Mouse (Mus musculus) thymus, postnatal 0 days (tissue): ENCODE measurements around the gene Jph3. TPM values are rescaled to one million over a fixed set of nuclear protein-coding genes. Genes with fewer than 3 reads are reported as not detected.

Experiments used
- DNase-seq: peaks from one replicate; pipeline ENCODE4 v3.0.0-alpha.2; 2015; ENCODE audit warnings: low spot score
- polyA plus RNA-seq: library from polyadenylated mRNA; unstranded; fragments of >200 nt; fragmentation: Nextera tagmentation; extraction: Ambion mirVana; gene quantifications from 2 replicates; pipeline ENCODE4 v1.2.1, GENCODE M21; 2015

Jph3 gene
- polyA plus RNA-seq = 0.04 TPM in 1 of 2 replicates, not detected in the other

DNA sequence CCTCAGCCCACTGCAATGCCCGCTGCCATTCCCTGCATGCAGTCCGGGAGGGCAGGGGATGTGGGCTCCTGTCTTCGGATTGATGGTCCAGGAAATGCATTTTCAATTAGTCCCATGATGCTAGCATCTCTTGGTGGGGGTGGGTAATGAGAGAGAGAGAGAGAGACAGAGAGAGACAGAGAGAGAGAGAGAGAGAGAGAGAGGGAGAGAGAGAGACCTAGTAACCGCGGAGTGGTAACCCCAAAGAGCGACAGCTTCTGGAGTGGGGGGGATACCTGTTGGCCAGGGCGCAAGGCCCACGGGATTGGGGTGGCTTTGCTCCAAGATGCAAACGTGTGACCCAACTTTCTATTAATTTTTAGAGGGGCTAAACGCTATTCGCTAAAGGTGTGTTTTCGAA is at the start of gene Jph3:
Gene Jph3, plus strand, starts transcription at position 301 of the 400 bp plus-strand sequence.
- no peak for DNase-seq

DNA sequence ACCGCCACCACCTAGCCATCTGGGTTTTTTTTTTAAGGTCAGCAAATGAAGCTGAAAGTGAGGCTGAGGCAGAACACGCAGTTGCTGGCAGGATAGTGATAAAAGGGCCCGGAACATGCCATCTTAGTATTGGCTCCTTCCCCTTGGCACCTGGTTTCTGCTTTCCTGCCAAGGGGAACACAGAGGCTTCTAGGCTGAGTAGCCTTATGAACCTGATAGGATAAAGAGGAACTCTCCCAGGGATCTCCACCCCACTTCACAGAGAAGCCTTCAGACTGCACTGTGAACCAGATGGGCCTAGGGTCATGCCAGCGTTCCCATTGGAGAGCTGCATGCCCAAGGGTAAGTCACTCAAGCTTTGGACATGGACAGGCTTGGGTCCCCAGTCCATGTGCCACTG is 48.5 kb upstream of the Jph3 start:
- no peak for DNase-seq

DNA sequence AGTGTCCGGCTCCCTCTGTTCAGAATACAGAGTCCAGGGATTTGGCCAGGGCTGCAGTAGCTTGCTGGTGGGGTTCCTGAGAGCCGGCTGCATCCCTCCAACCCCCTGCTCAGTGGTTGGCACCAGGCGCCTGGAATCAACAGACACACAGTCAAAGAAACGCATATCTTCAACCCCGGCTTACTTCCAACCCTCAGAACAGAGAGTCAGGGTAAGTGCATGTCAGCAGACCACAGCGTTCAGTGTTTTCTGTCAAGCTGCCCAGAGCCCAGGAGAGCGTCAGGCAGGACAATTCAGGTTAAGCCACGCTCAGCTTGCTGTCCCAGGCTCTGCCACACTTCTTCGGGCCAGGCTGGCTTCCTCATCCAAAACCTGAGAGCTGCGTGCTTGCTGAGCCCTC is 48.0 kb upstream of the Jph3 start:
- no peak for DNase-seq

DNA sequence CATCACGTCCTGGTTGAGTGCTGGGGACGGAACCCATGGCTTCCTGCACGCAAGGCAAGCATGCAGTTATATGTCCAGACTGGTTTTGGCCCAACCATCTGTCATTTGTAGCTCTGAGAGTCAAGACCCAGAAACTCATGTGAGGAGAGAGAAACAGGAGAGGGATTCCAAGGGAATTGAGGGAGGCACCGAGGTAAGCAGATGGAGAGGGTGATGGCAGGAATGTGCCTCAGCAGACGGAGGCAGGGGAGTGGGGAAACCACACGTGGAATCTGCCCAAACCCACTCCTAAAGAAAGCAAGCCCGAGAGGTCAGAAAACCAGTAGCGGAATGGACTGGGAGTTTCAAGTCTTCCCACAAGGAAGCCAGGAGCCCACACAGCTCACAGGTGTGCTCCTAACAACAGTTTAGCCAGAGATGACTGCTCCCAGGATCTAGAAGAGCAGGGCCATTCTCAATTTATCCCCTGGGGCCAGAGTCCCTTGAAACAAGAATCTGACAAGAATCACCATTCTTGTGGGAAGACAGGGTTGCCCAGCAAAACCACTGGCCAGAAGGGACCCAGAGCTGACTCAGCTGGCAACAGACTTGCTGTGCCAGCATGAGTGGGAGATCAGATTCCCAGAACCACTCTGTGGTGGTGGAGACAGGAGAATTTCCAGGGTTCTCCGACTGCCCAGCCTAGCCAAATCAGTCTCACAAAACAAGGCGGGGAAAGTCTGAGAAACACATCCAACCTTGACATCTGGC is 46.2 kb upstream of the Jph3 start:
- DNase-seq = no peak

- peak; percentile 11 for DNase-seq
Observed at GRCm38 (mm10) chr8:121685419-121685818, 44.0 kb upstream of the Jph3 start.

- DNase-seq = no peak
Observed at GRCm38 (mm10) chr8:121687455-121688161, 41.8 kb upstream of the Jph3 start.

DNA sequence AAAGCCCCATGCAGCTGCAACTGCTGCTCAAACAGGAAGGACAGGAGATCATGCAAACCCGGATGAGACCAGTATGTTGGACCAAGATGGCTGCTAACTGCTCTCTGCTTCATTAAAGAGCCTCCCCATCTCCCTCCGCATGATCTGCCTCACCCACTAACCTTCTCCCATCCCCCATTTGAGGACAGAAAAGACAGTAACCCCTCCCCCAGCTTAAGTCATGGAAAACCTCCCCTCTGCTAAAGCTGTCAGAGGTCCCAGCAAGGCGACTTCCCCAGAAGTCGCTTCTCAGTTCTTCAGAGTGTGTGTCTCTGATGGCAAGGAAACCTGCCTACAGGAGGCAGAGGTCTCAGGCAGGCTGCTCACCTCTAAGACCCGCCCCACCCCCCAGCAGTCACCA is 40.9 kb upstream of the Jph3 start:
- DNase-seq = no peak

- peak; percentile 42 for DNase-seq
Observed at GRCm38 (mm10) chr8:121694453-121694852, 35.0 kb upstream of the Jph3 start.

- no peak for DNase-seq
Observed at GRCm38 (mm10) chr8:121695585-121696184, 33.7 kb upstream of the Jph3 start.

- no peak for DNase-seq
Observed at GRCm38 (mm10) chr8:121697735-121698614, 31.4 kb upstream of the Jph3 start.

DNA sequence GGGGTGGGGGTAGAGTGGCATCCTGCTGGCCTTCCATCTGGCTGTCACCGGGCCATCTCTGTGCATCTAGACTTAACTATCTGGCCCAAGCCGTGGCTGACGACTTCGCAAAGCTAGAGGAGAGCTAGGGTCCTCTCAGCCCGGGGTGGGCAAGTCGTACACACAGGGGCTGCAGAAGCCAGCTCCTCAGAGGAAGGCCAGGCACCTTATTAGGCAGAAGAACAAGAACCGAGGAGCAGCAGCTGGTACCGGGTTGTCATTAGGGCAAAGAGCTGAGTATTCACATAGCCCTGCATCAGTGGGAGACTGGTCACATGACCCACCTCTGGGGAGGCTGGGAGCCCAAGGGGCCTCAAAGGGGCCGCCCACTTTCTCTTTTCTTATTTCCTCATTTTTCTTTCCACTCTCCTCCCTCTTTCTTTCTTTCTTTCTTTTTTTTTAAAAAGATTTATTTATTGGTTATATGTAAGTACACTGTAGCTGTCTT is 30.8 kb upstream of the Jph3 start:
- DNase-seq = no peak

DNA sequence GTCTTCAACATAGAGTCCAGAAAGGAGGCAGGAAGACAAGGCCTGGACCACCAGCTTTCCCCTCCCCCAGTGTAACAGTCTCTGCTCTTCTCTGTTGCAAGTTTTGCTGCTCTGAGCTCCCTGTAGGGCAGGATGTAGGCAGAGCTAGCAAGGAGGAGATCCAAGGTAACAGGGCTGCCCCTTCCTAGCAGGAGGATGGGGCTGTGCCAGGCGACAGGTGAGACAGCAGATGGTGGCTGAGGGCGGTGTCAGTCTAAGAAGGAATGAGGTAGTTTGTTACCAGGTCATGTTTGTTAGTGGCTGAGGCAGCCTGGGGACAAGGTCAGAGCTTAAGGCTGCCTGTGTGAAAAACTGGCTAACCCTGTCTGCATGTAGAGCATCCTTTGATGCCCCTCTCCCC is 29.5 kb upstream of the Jph3 start:
- DNase-seq = no peak

DNA sequence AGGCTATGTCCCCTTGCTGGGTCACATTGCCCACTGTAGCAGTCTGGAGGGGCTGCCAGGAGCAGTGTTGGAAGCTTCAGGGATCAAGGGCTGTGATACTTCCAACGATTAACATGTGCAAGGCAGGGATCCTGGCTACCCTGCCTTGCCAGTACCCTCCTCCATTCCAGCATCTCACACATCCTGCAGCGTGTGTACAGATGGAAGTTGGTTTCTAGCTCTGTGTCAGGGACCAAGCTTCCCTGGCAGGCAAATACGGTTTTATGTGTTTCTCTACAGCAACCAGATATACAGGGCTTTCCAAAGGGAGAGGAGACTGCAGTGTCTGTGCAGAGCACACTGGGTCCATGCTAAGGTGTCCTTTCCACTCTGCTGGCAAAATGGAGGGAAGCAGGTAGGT is 24.2 kb upstream of the Jph3 start:
- DNase-seq = no peak

GRCm38 (mm10) chr8:121706956-121707355 is 22.5 kb upstream of the Jph3 start:
- DNase-seq = no peak

GRCm38 (mm10) chr8:121708406-121708805 is 21.0 kb upstream of the Jph3 start:
- no peak for DNase-seq

GRCm38 (mm10) chr8:121717502-121717901 is 11.9 kb upstream of the Jph3 start:
- DNase-seq = no peak

DNA sequence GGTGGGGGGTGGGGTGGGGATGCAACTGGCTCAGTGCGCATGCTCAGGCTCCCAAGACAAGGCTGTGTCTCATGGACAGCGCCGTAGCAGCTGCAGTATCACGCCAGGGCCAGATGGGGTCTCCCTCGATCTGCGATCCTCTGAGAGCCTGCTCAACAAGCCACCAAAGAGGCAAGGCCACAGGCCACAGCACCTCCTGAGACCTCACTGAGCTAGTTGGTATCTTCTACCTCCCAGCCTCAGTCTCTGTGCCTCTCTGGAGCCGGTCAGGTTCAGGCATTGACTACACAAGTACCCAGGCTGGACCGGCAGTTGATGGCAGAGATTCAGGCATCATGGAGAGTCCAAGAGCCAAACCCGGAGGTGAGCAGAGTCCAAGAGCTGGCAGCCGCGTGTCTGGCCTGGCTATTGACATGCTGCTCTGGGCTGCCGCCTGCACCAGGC is 11.4 kb upstream of the Jph3 start:
- peak; percentile 48 for DNase-seq

GRCm38 (mm10) chr8:121718925-121719324 is 10.5 kb upstream of the Jph3 start:
- no peak for DNase-seq

GRCm38 (mm10) chr8:121721072-121721471 is 8.4 kb upstream of the Jph3 start:
- DNase-seq = no peak

GRCm38 (mm10) chr8:121723846-121724245 is 5.6 kb upstream of the Jph3 start:
- DNase-seq = no peak

DNA sequence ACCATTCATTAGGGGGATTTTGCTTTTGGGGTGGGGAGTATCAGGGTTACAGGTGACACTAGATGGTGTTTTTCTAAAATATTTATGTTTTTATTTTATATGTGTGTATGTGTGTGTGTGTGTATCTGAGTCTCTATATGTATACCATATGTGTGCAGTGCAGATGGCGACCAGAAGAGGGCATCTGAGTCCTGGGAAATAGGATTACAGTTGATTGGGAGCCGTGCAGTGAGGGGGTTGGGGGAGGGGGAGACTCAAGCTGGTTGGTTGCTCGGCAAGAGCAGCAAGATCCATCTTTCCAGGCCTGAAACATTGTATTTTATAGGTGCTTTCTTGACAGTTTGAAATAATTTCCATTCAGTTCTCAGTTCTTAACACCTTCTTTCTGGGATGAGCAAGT is 2.3 kb upstream of the Jph3 start:
- no peak for DNase-seq
